Comparison of ENCODE assay signal across 23 mouse cellular contexts in the genomic region with DNA sequence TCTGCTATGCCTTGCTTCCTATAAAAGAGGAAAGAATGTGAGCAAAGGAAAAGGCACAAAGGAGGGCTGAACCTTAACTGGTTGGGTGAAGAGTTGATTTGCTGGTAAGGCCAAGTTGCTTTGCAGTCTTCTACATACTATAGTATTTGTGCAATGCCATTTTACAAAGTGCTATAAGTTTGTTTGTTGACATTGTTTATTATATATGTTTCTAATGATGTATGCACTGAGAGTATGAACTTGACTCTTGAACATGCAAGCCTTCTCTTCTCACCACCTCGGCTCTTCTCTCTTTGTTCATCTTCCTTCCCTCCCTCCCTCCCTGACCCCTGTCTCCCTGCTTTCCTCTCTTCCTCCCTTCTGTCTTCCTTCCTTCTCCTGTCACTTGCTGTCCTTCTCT.
DNase-seq lines count a peak whose midpoint lies in the region; ATAC-seq and TF ChIP-seq lines count a peak whose summit lies in the region.
"Had no signal": no experiment of that assay in that cellular context is flagged by ENCODE, and none has a peak within 500 bp of the region (broad histone marks: within the 10 kb centered on the region; RNA-seq: fewer than 3 reads in every experiment).

No protein-coding gene starts in this region.

- TF ChIP-seq POLR2A in heart, adult 2 months (IDR thresholded peaks at IDR 0.05; ENCODE audit: insufficient read depth, low read depth, low read length): no peak
- TF ChIP-seq POLR2A in lung, adult 2 months (IDR thresholded peaks at IDR 0.05; ENCODE audit: borderline replicate concordance, extremely low read depth, low read depth, low read length): no peak

- no peak for TF ChIP-seq CTCF in heart, adult 2 months (IDR thresholded peaks at IDR 0.05)
- TF ChIP-seq CTCF in lung, adult 2 months (IDR thresholded peaks at IDR 0.05; ENCODE audit: insufficient read depth, low read length): no peak

- no peak for DNase-seq in heart, embryonic 10.5 days (ENCODE audit: low spot score)
- no peak for DNase-seq in heart, adult 11 months
- DNase-seq in heart, adult 2 months: no peak
- no peak for DNase-seq in lung, adult 2 months
- DNase-seq: adrenal gland, adult 8-10 months; adrenal gland, postnatal 25 days; cerebellum, adult 11-12 months; cerebellum, adult 8-10 months; cerebellum, postnatal 10 days; cerebellum, postnatal 36 days; embryo, embryonic 11 days; gastrocnemius, postnatal 25 days; heart, postnatal 14 days had no signal

- no peak overlapping the region for H3K4me2 ChIP-seq in heart, embryonic 15.5 days
- no peak overlapping the region for H3K4me2 ChIP-seq in lung, embryonic 16.5 days (ENCODE audit: low read depth, low read length)
- H3K4me2 ChIP-seq: embryonic facial prominence, embryonic 13.5 days; forebrain, embryonic 12.5 days; forebrain, embryonic 15.5 days; hindbrain, embryonic 12.5 days; hindbrain, embryonic 15.5 days had no signal

- ATAC-seq in heart, embryonic 15.5 days (replicated peaks; ENCODE audit: insufficient number of reproducible peaks, insufficient read depth, low FRiP score, low read depth): no peak
- peak; percentile 51 for ATAC-seq in lung, embryonic 16.5 days (ENCODE audit: low read depth)
- ATAC-seq: activated CD4-positive, CD25-positive, alpha-beta regulatory T cell, adult 4 months; forebrain, embryonic 15.5 days had no signal

- no peak for TF ChIP-seq EP300 in heart, adult 2 months (IDR thresholded peaks at IDR 0.05; ENCODE audit: insufficient read depth, low read depth, low read length)

- H3K4me3 ChIP-seq in heart, embryonic 10.5 days: no peak overlapping the region
- H3K4me3 ChIP-seq in heart, embryonic 15.5 days: no peak overlapping the region
- H3K4me3 ChIP-seq in heart, adult 2 months: no peak overlapping the region
- no peak overlapping the region for H3K4me3 ChIP-seq in lung, embryonic 16.5 days (ENCODE audit: low read length)
- no peak overlapping the region for H3K4me3 ChIP-seq in lung, adult 2 months (replicated peaks; ENCODE audit: extremely low read depth, low read depth, low read length)
- H3K4me3 ChIP-seq: embryonic facial prominence, embryonic 10.5 days; embryonic facial prominence, embryonic 13.5 days; erythroblast, embryonic 14.5 days; forebrain, embryonic 12.5 days; forebrain, embryonic 15.5 days; hindbrain, embryonic 12.5 days; hindbrain, embryonic 15.5 days had no signal

- H3K79me2 ChIP-seq in heart, adult 2 months (replicated peaks; ENCODE audit: control insufficient read depth, insufficient read depth, low read length): no peaks in the 10 kb centered on the region

- intact Hi-C loops in heart, adult 2 months (cut with DNase I): loop anchor here (5.0 kb wide), 1 partner anchor 133 kb away; no protein-coding TSS in a partner anchor

- H3K36me3 ChIP-seq in heart, embryonic 10.5 days: no peaks in the 10 kb centered on the region
- H3K36me3 ChIP-seq in heart, embryonic 15.5 days: no peaks in the 10 kb centered on the region
- H3K36me3 ChIP-seq in heart, adult 2 months (ENCODE audit: control insufficient read depth, insufficient read depth, low read length): peaks cover 2% of the 10 kb centered on the region; the same call in 1 of the 2 replicates
- no peaks in the 10 kb centered on the region for H3K36me3 ChIP-seq in lung, embryonic 16.5 days (ENCODE audit: control insufficient read depth, insufficient read depth, low read length)
- H3K36me3 ChIP-seq: embryonic facial prominence, embryonic 10.5 days; embryonic facial prominence, embryonic 13.5 days; forebrain, embryonic 12.5 days; forebrain, embryonic 15.5 days; hindbrain, embryonic 12.5 days; hindbrain, embryonic 15.5 days had no signal

- H3K27me3 ChIP-seq in heart, embryonic 10.5 days (ENCODE audit: insufficient read depth, poor library complexity, severe bottlenecking): no peaks in the 10 kb centered on the region
- no peaks in the 10 kb centered on the region for H3K27me3 ChIP-seq in heart, embryonic 15.5 days
- no peaks in the 10 kb centered on the region for H3K27me3 ChIP-seq in heart, adult 2 months (ENCODE audit: control insufficient read depth, insufficient read depth, low read length)
- H3K27me3 ChIP-seq in lung, embryonic 16.5 days (ENCODE audit: control insufficient read depth, insufficient read depth, low read depth, low read length): no peaks in the 10 kb centered on the region
- H3K27me3 ChIP-seq: embryonic facial prominence, embryonic 13.5 days; forebrain, embryonic 12.5 days; forebrain, embryonic 15.5 days; hindbrain, embryonic 12.5 days; hindbrain, embryonic 15.5 days had no signal

- 58% methylated on average over 1 of the region's 1 CpGs for WGBS in heart, embryonic 10.5 days
- WGBS in heart, embryonic 15.5 days: 45% methylated on average over 1 of the region's 1 CpGs
- 56% methylated on average over 1 of the region's 1 CpGs for WGBS in heart, adult 2 months
- WGBS in lung, embryonic 16.5 days: 36% methylated on average over 1 of the region's 1 CpGs
- 44% methylated on average over 1 of the region's 1 CpGs for WGBS in lung, adult 2 months

- no peaks in the 10 kb centered on the region for H3K9me3 ChIP-seq in heart, embryonic 10.5 days
- H3K9me3 ChIP-seq in heart, embryonic 15.5 days (replicated peaks): no peaks in the 10 kb centered on the region
- H3K9me3 ChIP-seq in lung, embryonic 16.5 days (ENCODE audit: control insufficient read depth, low read length): no peaks in the 10 kb centered on the region
- H3K9me3 ChIP-seq: embryonic facial prominence, embryonic 10.5 days; embryonic facial prominence, embryonic 13.5 days; forebrain, embryonic 12.5 days; forebrain, embryonic 15.5 days; hindbrain, embryonic 12.5 days; hindbrain, embryonic 15.5 days had no signal

- peaks cover 24% of the 10 kb centered on the region for H3K4me1 ChIP-seq in heart, embryonic 10.5 days
- H3K4me1 ChIP-seq in heart, embryonic 15.5 days (replicated peaks): peaks cover 25% of the 10 kb centered on the region
- peaks cover 1% of the 10 kb centered on the region for H3K4me1 ChIP-seq in heart, adult 2 months (ENCODE audit: control insufficient read depth, insufficient read depth, low read length)
- no peaks in the 10 kb centered on the region for H3K4me1 ChIP-seq in lung, embryonic 16.5 days (replicated peaks; ENCODE audit: control insufficient read depth, insufficient read depth, low read length)
- no peaks in the 10 kb centered on the region for H3K4me1 ChIP-seq in lung, adult 2 months (ENCODE audit: control insufficient read depth, insufficient read depth, low read length)
- H3K4me1 ChIP-seq: embryonic facial prominence, embryonic 10.5 days; embryonic facial prominence, embryonic 13.5 days; forebrain, embryonic 12.5 days; hindbrain, embryonic 12.5 days had no signal

- no peak overlapping the region for H3K9ac ChIP-seq in heart, embryonic 15.5 days
- no peak overlapping the region for H3K9ac ChIP-seq in heart, adult 2 months (ENCODE audit: low read depth, low read length)
- H3K9ac ChIP-seq in lung, embryonic 16.5 days (ENCODE audit: low read length): no peak overlapping the region
- H3K9ac ChIP-seq: embryonic facial prominence, embryonic 13.5 days; forebrain, embryonic 12.5 days; forebrain, embryonic 15.5 days; hindbrain, embryonic 12.5 days; hindbrain, embryonic 15.5 days had no signal

- peak overlapping the region; percentile 79; the same call in 1 of the 2 replicates for H3K27ac ChIP-seq in heart, embryonic 10.5 days
- H3K27ac ChIP-seq in heart, embryonic 15.5 days: peak overlapping the region; percentile 69
- H3K27ac ChIP-seq in heart, adult 2 months: no peak overlapping the region
- H3K27ac ChIP-seq in lung, embryonic 16.5 days (ENCODE audit: low read length): no peak overlapping the region
- H3K27ac ChIP-seq: embryonic facial prominence, embryonic 10.5 days; embryonic facial prominence, embryonic 13.5 days; forebrain, embryonic 12.5 days; forebrain, embryonic 15.5 days; hindbrain, embryonic 12.5 days; hindbrain, embryonic 15.5 days had no signal

Comparison
In these comparisons a context has a peak if more than half of its experiments do, and no peak if none do; other contexts are left out.
1. H3K27ac ChIP-seq: peak in heart, embryonic 10.5 days (single experiment) and heart, embryonic 15.5 days (single experiment); none in heart, adult 2 months (single experiment) and lung, embryonic 16.5 days (single experiment).